Mouse (Mus musculus) heart, adult 2 months (tissue): ENCODE results near the gene Stk17b.

Experiments used
- CTCF ChIP-seq: fragments of 200-600 bp; IDR thresholded peaks from 2 replicates; pipeline ENCODE4 v1.8.1; 2022; ENCODE audit warnings: antibody characterized with exemption, mild to moderate bottlenecking, moderate library complexity
- EP300 ChIP-seq: fragments of 200-500 bp; IDR thresholded peaks from 2 replicates; pipeline ENCODE4 v1.6.1; 2011; ENCODE audit warnings: low read depth, low read length, control low read depth; ENCODE audit not compliant: insufficient read depth
- POLR2A ChIP-seq: fragments of 200-500 bp; IDR thresholded peaks from 2 replicates; pipeline ENCODE4 v1.6.1; 2011; ENCODE audit warnings: mild to moderate bottlenecking, low read depth, low read length, control low read depth; ENCODE audit not compliant: insufficient read depth

DNA sequence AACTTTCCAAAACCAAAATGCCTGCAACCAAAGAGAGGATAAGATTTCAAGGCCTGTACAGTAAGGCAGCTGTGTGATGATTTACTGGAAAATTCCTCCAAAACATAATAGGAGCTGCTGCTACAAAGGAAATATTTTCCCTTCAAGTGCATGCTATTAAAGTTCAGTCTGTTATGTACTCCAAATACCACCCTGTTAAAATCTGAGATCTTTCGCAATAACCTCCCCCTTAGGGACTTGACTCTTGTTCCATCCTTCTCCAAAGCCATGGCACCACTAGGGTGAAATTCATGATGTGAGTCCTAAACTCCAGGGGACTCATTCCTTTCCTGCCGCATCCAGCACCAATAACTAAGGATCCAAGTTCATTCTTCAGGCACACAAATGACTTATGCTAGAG lies 58.1 kb downstream of the Stk17b start:
- TF ChIP-seq POLR2A (no peak), CTCF (no peak), EP300 (no peak)
